Mouse (Mus musculus) left cerebral cortex, adult 11 months (tissue): ENCODE measurements around the gene Thegl.
A peak's percentile ranks its signal among the peaks of the same experiment; 100 is the strongest.
"Not testable (repeated sequence)": the region's sequence is repeated elsewhere in the genome, so short reads cannot be mapped to it uniquely, and the experiment has no call there.

Source experiments
- DNase-seq: peaks from one replicate; pipeline ENCODE4 v3.0.0; 2022; ENCODE audit warnings: low spot score

Thegl gene

DNA sequence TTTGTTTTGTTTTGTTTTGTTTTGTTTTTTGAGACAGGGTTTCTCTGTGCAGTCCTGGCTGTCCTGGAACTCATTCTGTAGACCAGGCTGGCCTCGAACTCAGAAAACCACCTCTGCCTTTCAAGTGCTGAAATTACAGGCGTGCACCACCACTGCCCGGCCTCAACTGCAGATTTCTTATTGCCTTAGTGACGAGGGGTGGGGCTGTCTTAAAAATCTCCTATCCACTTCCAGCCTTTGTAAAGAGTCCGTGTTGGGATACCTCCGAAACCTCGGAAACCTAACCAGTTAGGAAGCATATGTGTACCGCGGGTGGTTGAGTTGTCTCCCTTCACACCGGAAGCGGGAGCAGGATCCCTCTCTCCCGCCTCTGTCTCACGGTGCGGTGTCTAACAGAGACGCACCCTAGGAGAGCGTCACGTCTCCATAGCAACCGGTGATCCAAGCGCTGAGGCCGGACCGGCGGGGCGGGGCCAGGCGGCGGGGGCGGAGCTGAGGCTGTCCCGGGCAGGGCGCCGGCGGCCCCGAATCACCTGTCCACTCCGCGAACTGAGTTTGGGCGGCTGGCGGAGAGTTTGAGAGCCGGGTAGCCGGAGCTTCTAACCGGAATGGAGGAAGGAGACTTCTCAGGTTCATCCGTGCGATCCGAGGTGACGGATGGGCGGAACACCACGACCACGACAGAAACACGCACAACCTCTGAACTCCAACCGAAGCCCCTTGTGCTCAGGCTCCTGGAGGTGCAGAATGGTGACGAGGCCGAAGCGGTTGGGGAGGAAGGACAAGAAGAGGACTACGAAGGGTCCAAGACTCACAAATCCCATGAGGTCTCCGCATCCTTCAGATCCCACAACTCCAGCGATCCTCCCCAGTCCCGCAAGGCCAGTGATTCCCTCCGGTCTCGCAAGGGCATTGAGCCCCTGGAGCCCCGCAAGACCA lies at the start of gene Thegl:
TSS of gene Thegl (plus strand) at position 480 of the 939 bp plus-strand sequence.
- DNase-seq, result peak; percentile 29

DNA sequence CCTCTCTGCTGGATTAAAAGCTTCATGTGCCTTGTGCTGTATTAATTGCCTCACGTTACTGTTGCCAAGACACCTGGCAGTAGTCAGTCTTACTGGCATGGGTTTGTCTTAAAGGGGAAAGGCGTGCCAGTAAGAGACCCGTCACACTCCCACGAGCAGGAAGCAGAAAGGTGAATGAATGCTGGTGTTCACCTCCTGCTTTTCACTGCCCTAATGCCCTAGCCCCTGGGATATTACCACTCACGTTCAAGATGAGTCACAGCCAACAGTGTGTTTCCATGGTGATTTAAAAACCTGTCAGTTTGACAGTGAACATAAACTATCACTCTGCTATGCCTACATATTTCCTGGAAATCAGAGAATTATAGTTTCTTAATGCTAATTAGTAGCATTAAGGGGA lies 46.6 kb upstream of the Thegl start:
- DNase-seq, result no peak

DNA sequence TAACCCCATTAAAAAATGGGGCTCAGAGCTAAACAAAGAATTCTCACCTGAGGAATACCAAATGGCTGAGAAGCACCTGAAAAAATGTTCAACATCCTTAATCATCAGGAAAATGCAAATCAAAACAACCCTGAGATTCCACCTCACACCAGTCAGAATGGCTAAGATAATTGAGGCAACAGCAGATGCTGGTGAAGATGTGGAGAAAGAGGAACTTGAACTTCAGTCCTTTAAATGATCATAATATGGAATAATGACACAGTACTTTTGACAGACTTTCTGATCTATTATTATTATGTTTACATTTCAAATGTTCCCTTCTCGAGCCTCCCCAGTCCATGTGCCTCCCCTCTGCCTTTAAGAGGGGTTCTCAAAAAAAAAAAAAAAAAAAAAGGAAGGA lies 44.7 kb upstream of the Thegl start:
- DNase-seq, result not testable (repeated sequence)

DNA sequence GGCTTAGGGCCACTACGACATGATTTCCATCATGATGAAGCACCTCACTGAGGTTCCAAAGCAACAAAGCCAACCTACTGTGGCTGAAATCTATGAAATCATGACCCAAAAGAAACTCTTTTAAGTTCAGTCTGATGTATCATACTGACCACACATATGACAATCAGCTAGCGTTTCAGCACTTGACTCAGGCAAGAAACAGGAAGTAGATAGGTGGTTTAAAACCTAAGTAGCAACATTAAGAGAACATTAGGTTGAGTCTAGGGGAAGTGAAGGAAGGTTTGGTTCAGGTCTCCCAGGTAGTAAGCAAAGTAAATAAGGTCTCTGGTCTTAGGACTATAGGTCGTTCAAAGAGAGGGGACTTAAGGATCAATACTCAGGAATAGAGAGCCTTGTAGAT lies 42.3 kb upstream of the Thegl start:
- DNase-seq, result no peak

DNA sequence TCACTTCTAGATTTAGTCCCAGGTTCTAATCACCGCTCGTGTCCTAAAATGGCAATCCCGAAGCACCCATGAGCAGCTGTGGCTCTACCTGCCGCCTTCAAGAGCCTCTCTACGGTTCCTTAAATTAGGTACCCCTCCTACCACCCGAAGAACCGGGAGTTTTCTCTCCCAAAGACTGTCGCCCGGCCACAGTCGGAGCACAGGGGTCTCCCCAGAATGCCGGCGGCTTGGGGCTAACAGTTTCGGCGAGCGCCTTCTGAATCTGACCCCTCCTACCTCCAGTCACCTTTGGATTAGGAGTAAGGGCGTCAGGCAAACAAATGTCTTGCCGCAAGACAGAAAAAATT lies 41.6 kb upstream of the Thegl start:
- DNase-seq, result no peak

DNA sequence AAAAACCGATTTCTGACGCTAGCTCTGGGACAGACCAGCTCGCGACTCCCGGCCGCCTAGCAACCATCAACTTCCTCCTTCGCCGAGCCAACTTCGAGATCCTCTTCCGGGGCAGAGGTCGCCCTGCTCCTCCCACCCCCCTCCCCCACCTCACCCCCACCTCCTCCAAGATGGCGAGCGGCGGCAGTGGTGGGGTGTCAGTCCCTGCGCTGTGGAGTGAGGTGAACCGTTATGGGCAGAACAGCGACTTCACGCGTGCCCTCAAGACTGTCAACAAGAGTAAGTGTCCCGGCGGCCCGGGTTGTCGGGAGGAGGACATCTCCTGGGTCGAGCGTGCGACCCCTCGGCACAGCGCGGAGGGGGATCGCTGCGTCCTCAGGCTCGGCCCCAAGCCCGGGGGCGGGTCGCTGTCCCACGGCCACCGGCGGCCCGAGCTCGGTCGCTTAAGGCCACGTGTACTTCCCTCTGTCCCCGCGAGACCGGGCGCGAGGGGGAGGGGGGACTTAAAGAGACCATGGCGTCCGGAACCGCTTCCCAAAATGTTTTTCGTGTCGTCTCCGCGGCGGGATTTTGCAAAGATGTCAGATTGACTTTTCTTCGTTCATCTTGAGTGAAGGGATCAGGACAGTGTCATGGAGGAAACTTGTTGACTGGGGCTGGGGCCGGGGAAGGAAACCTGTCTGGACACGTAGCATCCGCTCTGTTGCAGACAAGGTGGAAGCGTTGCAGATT lies 41.1 kb upstream of the Thegl start, which contains the start of gene Srp72:
TSS of gene Srp72 (plus strand) at position 130 of the 732 bp plus-strand sequence.
- DNase-seq, result peak; percentile 75

DNA sequence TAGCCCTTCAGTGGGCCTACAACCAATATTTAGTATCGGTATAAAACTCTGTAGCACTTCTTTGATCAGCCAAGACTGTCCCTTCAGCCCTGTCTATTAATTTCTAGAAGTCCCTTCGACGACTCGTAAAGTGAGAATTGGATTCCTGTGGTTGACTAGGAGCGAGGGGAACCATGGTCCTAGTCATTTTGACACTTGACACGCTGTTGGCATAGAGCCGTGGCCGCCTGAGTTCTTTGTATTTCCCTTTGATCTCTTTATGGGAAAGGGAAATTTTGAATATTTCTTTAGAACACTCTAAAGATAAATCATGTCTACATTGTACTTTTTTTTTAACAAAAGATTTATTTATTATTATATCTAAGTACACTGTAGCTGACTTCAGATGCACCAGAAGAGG lies 40.1 kb upstream of the Thegl start:
- no peak for DNase-seq

DNA sequence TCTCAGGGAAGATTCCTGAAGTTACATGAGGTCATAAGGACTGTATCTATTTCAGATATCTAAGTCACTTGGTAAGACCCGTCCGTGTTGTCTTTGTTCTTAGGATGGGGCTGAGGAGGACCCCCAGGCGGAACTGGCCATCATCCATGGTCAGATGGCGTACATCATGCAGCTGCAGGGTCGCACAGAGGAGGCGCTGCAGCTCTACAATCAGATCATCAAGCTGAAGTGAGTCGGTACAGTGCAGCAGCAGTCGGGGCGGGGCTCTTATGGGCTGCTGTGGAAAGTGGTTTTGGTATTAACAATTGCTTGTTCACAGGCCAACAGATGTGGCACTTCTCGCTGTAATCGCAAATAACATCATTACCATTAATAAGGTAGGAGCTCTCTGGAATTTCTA lies 31.8 kb upstream of the Thegl start:
- no peak for DNase-seq

DNA sequence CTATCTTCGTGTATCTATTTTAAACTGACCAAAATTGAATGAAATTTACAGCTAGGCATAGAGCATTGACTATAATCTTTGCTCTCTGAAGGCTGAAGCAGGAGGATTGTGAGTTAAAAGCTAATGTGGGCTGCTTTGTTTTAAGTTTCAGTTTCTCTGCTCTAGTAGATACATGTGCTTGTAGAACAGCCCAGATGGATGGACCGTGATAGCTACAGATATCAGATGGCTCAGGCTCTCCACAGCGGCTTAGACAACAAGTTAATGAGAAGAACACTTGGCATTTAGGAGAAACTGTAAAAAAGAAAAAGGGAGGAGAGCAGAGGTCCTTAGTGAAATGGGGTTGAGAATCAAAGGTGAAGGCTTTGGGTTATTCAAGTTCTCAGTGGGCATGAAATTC lies 25.0 kb upstream of the Thegl start:
- no peak for DNase-seq

DNA sequence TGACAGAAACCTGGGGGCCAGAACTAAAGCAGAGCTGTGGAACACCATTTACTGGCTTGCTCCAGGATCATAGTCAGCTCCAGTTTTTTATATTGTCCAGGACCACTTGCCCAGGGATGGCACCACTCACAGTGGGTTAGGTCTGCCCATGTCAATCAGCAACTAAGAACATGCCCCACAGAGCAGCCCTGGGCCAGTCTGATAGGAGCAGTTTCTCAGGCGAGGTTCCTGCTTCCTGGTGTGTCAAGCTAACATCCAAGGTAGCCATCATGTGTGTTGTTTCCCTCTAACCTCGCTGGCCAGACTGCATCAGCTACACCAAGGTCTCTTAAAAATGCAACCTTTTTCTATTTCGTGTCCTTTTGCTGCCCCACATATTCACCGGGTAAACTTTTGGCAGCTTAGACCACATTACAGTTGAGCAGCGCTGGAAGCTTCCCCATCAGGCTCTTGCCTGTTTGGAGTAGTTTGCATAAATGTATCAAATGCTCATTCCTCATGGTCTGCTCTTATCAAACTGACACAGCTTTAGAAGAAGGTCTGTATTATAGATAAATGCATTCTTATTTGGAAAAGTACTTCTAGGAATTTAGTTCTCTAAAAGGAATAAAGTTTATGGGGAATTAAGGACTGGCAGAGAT lies 22.5 kb upstream of the Thegl start:
- no peak for DNase-seq

DNA sequence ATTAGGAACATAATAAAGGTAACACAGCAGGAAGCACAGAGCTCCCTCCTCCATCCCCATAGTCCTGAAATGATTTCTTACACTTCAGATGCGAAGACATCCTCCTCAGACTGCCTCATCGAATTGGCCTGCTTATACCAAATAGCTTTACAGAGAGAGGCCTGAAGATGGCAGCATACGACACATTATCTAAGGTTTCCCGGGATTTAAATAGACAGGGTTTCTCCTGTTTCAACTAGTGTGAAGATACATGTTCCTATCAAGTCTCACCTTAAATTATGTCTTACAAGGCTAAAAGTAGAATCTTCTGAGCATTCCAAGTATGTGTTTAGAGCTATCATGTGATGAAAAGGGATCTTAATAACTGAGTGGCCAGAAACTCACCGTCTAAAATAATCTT lies 17.4 kb upstream of the Thegl start:
- peak; percentile 10 for DNase-seq

DNA sequence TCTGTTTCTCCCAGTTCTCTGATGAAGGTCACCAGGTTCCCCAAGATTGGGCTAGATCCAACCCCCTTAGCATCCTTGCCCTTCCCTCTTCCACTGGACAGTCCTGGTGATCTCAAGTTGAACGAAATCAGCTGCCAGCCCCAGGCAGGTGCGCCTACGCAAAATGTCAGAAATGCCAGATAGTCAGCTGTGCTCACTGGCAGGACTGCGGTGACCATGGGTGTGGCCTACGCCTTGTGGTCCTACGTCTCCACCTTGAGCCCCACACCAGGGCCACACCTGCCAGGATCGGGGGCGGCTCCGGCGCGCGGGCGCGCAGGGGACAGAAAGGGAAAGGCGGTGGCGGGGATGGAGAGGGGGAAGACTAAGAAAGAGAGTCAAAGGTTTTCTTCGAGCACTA lies 14.6 kb upstream of the Thegl start:
- DNase-seq, result no peak

DNA sequence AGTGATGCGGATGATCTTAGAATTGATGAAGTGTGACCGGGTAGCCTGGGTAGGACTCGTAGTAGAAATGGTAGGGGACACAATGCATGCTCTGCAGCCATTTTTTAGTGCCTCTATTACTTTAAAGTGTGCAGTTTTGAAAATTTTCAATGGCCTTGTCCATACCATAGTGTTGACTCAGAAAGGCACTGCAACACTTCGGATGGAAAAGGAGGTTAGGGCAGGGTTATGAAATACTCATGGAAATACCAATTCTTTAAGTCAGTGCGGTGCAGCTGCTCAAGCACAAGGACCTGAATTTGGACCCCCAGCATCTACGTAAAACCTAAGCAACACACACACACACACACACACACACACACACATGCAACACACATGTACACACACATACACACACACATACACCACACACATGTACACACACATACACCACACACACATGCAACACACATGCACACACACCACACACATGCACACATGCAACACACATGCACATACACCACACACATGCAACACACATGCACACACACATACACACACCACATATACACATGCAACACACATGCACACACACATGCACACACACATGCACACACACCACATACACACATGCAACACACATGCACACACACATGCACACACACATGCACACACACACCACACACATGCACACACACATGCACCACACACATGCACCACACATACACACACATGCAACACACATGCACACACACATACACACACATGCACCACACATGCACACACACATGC lies 11.6 kb upstream of the Thegl start, which contains the start of gene Arl9:
TSS of gene Arl9 (plus strand) at position 5 of the 771 bp plus-strand sequence.
- no peak for DNase-seq

DNA sequence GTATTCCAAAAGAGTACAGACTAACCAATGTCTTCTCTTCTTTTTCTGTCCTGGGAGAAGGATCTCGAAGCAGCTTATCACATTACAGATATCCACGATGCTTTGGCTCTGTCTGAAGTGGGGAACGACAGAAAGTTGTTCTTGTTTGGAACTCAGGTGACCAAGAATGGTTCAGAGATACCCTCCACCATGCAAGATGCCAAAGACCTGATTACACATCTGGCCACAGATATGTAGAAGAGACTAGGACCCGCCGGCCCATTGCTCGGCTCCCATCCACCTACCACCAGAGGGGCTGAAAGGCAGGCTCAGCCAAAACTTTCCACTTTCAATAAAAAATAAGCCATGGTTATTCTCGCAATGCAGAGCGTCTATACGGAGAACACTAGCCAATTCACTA lies 5.5 kb upstream of the Thegl start:
- DNase-seq, result no peak

DNA sequence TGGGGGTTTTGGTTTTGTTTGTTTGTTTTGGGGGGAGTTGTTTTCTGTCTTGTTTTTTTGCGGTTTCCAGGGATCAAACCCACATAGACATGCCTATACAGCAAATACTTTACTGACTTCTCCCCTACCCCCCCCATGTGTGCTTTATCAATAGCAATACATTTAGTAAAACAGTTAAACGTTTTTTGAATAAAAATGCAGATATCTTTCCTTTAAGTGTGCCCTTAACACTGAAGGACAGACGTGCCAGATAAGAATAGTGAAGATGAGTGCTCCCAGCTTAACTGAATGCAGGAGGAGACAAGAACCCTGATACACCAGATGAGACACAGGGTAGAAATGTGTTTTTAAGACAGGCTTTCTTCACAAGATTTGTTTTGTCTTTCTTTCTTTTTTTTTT lies 4.7 kb upstream of the Thegl start:
- DNase-seq, result no peak

DNA sequence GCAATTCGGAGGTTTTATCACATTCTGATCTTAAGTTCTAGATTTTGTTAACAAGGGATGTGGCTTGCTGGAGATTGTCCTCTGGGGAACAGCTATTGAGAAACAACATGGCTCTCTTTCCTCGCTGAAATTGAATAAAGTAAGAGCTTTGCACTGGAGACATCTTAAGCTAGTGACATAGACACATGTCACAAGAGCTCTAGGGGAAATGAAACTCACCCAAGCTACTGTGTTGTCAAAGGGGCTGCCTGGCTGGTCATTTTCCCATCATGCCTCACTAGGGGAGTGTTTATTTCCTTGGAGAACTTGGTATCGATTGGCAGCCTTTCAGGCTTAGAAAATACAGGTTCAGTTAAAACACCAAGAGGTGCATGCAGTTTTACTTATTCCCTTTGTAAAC lies 2.7 kb upstream of the Thegl start:
- DNase-seq, result no peak

DNA sequence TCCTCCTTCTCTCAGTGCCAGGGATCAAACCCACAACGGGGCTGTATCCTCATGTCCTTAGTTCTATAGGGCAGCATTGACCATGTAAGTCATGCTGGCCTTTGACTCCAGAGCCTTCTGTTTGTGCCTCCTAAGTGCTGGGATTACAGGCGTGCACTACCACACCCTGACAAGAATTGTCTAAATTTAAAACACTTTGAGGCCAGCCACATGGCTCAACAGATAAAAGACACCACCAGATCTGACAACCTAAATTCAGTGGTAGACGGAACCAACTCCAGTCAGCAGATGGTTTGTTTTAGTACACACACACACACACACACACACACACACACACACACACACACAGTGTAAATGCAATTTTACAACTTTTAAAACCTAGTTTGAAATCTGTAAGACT lies 12.2 kb downstream of the Thegl start:
- DNase-seq, result no peak

DNA sequence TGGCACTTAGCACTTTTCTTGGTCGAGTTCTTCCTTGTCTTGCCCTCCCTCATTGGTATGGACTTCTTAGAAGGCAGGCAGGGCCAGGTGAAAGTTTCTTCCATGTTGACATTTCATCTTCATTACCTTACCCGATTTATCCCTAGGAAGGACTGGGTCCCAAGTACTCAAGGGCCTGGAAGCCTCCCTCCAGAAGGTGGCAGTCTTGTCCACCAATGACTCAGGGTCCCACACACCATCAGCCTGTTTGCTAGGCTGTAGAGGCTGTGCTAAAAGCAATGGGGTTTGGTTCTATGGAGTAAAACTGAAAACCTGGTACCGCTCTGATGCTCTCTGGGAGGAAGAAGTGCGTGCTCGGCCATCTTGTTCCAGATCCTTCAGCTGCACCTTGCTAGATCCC lies 13.9 kb downstream of the Thegl start:
- DNase-seq, result no peak

DNA sequence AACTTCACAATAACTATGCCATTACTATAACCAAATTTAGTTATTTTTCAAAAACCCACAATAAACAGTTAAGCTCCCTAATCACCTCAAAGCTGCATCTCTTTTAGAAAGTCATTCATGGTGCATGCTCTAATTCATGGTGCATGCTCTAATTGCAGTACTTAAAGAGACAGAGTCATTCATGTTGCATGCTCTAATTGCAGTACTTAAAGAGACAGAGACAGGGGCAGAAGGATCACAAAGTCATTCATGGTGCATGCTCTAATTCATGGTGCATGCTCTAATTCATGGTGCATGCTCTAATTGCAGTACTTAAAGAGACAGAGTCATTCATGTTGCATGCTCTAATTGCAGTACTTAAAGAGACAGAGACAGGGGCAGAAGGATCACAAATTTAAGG lies 19.3 kb downstream of the Thegl start:
- DNase-seq, result not testable (repeated sequence)

DNA sequence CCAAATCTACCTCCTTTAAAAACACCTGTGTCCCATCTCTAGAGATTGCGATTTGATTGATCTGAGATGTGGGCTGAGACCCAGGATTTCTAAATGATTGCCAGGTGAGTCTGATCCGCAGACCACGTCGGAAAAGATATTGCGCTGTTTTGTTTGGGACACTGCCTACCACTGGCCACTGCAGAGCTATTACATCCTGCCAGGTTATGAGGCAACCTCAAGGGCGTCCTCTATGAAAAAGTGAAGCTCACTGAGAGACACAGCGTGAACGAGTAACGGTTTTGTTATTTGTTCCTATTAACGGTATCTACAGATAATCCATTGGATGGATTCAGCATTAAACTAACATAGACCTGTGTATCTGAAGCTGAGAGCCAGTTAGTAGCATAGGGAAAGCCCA lies 22.6 kb downstream of the Thegl start:
- no peak for DNase-seq

DNA sequence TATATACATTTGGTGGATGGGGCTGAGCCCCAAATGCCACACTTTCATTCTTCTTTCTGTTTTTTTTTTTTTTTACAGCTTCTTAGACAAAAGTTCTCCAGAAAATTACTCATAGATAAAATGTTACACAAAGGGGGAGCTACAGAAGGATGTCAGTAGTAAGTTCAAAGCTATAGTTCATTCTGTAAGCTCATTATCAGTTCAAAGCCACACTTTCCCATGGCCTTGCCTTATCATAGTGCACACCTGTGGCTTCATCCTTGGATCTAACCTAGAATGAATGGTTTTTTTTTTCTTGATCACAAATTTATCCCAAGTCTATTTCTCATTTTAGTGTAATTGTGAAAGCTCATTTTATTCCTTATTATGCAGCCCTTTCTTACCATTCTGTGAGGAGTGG lies 23.6 kb downstream of the Thegl start:
- no peak for DNase-seq

DNA sequence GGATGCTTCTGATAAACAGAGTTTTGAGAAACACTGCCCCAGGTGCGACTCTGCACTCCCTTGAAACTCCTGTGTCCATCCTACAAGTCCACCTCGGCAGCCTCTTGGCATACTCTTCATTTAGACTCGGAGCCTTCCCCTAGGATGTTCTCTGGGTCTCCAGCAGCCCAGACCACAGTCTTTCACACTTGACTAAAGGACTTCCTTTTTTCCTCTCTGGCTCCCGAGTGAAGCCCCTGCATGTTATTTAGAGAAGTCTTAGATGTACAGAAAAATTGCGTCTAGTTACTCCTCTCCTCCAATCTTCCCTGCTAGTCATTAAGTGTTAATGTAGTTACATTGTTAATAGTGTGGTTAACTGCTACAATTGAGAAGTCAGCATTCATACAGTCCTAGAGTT lies 28.5 kb downstream of the Thegl start:
- DNase-seq, result no peak
